Mouse (Mus musculus): ENCODE results near the gene Ccr1.

Gene Ccr1

DNA sequence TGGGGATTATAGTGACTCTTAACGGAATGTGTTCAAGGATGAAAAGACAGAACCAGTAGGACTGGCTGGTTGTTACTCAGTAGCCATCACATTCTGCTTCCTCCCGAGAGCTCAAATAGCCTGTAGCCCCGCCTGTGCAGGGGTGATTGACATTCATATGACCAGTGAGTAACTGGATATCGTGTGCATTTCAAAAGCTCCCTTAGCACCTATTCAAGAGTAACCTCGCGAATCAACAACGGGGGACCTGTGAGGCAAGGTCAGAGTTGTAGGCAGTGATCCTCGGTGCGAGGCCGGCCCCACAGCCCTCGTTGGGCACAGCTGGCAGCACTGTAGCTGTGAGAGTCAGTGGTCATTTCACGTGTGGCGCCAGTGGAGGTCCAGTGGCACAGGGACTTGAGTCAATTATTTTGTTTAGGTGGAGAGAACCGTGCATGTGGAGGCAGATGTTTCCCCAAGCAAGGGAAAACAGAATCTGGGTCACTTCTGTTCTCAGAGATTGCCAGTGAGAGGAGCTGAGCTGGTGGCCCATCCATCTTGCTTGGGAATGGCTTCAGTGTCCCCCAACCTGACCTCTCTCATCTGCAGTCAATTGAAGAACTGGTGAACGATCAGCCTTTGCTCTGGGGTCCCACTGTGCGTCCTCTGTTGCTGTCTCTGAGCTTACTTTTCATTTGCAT lies 41.1 kb downstream of the Ccr1 start:
- peak; percentile 27 to 75 for DNase-seq (ENCODE audit: low spot score in 2 of 2)

DNA sequence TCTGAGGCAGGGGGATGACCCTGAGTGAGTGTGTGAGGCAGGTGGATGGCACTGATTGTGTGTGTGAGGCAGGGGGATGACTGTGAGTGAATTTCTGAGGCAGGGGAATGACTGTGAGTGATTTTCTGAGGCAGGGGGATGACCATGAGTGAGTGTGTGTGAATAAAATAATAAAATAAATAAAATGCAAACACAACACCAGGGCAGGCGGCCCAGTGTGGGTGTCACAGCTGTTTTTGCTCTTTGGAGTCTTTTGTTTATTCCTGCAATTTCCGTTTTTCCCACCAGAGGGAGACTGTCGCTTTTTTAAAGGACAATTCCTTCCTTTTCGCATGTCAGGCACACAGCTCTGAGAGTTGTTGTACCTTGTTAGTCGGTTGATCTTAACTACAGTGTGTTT lies 42.5 kb downstream of the Ccr1 start:
- DNase-seq (ENCODE audit: low spot score in 2 of 2), result peak; percentile 75 to 85

DNA sequence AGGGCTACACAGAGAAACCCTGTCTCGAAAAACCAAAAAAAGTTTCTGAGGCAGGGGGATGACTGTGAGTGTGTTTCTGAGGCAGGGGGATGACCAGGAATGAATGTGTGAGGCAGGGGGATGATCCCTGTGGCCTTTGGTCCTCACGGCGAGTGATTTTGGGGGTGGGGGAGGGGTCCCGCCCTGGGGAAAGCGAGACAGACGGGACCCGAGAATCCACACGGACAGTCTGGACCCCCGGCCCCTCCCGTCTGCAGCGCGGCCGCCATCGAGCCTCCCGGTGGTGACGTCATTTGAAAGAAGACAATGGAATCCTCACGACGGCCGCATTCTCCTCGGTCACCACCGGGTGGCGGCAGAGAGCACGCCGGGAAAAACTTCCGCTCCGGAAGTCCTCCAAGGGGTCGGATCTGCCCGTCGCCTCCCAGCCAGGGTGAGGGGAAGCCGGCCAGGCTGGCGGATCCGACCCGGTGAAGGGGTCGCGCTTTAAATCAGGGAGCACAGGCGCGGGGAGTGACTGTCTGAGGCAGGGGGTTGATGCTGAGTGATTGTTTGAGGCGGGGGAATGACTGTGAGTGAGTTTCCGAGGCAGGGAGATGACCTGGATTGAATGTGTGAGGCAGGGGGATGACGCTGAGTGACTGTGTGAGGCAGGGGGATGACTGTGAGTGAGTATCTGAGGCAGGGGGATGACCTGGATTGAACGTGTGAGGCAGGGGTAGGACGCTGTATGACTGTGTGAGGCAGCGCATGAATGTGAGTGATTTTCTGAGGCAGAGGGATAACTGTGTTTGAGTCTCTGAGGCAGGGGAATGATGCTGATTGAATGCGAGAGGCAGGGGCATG lies 43.2 kb downstream of the Ccr1 start:
- DNase-seq (ENCODE audit: low spot score in 2 of 2), result peak; percentile 81 to 94

DNA sequence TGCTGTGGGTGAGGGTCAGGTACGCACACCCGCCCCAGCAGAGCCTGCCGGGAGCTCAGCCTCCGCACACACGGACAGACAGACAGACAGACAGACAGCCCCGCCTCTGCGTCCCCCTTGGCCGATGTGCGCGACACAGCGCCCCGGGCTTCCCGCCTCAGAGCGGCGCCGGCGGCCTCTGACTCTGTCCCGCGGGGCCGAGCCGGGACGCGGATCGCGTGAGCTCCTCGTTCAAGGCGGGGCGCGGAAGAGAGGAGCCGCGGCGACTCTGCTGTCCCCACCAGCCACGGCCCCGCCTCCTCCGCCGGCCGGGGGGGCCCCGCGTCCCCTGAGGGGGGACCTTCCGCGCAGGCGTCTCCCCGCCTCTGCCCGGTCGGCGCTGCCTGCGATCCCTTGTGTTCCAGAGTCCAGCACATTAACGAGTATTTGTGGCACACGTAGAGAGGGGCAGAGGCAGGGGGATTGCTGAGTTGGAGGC lies 43.9 kb downstream of the Ccr1 start:
- peak; percentile 90 to 94 for DNase-seq (ENCODE audit: low spot score in 2 of 2)

DNA sequence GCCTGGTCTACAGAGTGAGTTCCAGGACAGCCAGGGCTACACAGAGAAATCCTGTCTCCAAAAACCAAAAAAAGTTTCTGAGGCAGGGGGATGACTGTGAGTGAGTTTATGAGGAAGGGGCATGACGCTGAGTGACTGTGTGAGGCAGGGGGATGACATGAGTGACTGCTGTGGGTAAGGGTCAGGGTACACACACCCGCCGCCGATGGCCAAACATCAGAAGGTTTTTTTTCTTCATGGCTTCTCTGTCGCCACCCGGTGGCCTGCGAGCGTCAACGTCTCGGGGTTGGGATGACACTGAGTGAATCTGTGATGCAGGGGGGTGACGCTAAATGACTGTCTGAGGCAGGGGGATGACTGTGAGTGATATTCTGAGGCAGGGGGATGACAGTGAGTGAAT lies 44.5 kb downstream of the Ccr1 start:
- peak; percentile 86 to 93 for DNase-seq (ENCODE audit: low spot score in 2 of 2)

GRCm38 (mm10) chr9:123923146-123923991 lies 45.1 kb downstream of the Ccr1 start:
- peak; percentile 58 to 84 for DNase-seq (ENCODE audit: low spot score in 2 of 2)
